Mouse (Mus musculus): ENCODE results near the gene Neurl2. TPM values are rescaled to one million over a fixed set of nuclear protein-coding genes. Genes with fewer than 3 reads are reported as not detected.

The Neurl2 gene
- polyA plus RNA-seq, 1 experiment from 2014 or later: 3.2 TPM

- Histone ChIP-seq H3K4me3 (ENCODE audit: low read depth, low read length) (no peak overlapping the region), H3K36me3 (ENCODE audit: control insufficient read depth, insufficient read depth, low read length) (no peaks in the 10 kb centered on the region; the same call in 1 of the 2 replicates), H3K4me2 (ENCODE audit: low read depth, low read length, severe bottlenecking) (no peak overlapping the region), H3K27ac (ENCODE audit: low read depth, low read length) (no peak overlapping the region), H3K9ac (ENCODE audit: low read length) (no peak overlapping the region), H3K27me3 (ENCODE audit: control insufficient read depth, insufficient read depth, low read length) (no peaks in the 10 kb centered on the region), H3K4me1 (replicated peaks; ENCODE audit: control insufficient read depth, insufficient read depth, low read length) (peaks cover 4% of the 10 kb centered on the region; the same call in 1 of the 2 replicates), H3K9me3 (ENCODE audit: control insufficient read depth, low read length) (no peaks in the 10 kb centered on the region)
- ATAC-seq (replicated peaks; ENCODE audit: low FRiP score) (no peak), DNase-seq (ENCODE audit: low spot score) (no peak)
- WGBS: 71% methylated on average over 5 of the region's 5 CpGs
Observed at GRCm38 (mm10) chr2:164817703-164818102, 15.6 kb downstream of the Neurl2 start.

GRCm38 (mm10) chr2:164817206-164817605 is 16.1 kb downstream of the Neurl2 start:
- ATAC-seq (replicated peaks; ENCODE audit: low FRiP score): no peak
- Histone ChIP-seq H3K27ac (ENCODE audit: low read depth, low read length) (no peak overlapping the region), H3K9me3 (ENCODE audit: control insufficient read depth, low read length) (no peaks in the 10 kb centered on the region), H3K9ac (ENCODE audit: low read length) (no peak overlapping the region), H3K4me3 (ENCODE audit: low read depth, low read length) (no peak overlapping the region), H3K4me2 (ENCODE audit: low read depth, low read length, severe bottlenecking) (no peak overlapping the region), H3K36me3 (ENCODE audit: control insufficient read depth, insufficient read depth, low read length) (no peaks in the 10 kb centered on the region; the same call in 1 of the 2 replicates), H3K27me3 (ENCODE audit: control insufficient read depth, insufficient read depth, low read length) (no peaks in the 10 kb centered on the region), H3K4me1 (replicated peaks; ENCODE audit: control insufficient read depth, insufficient read depth, low read length) (peaks cover under 1% of the 10 kb centered on the region; the same call in 1 of the 2 replicates)
- WGBS: 80% methylated on average over 6 of the region's 6 CpGs
- no peak for DNase-seq (ENCODE audit: low spot score)

GRCm38 (mm10) chr2:164815821-164816220 is 17.4 kb downstream of the Neurl2 start:
- no peaks in the 10 kb centered on the region for H3K9me3 ChIP-seq (ENCODE audit: control insufficient read depth, low read length)
- no peaks in the 10 kb centered on the region; the same call in 1 of the 2 replicates for H3K36me3 ChIP-seq (ENCODE audit: control insufficient read depth, insufficient read depth, low read length)
- H3K27ac ChIP-seq (ENCODE audit: low read depth, low read length): no peak overlapping the region
- no peak for DNase-seq (ENCODE audit: low spot score)
- H3K4me3 ChIP-seq (ENCODE audit: low read depth, low read length): no peak overlapping the region
- ATAC-seq (replicated peaks; ENCODE audit: low FRiP score): no peak
- 94% methylated on average over 8 of the region's 8 CpGs for WGBS
- no peak overlapping the region for H3K4me2 ChIP-seq (ENCODE audit: low read depth, low read length, severe bottlenecking)
- H3K9ac ChIP-seq (ENCODE audit: low read length): no peak overlapping the region
- no peaks in the 10 kb centered on the region for H3K27me3 ChIP-seq (ENCODE audit: control insufficient read depth, insufficient read depth, low read length)
- H3K4me1 ChIP-seq (replicated peaks; ENCODE audit: control insufficient read depth, insufficient read depth, low read length): no peaks in the 10 kb centered on the region

GRCm38 (mm10) chr2:164815348-164815747 is 17.9 kb downstream of the Neurl2 start:
- WGBS: 92% methylated on average over 5 of the region's 5 CpGs
- H3K4me1 ChIP-seq (replicated peaks; ENCODE audit: control insufficient read depth, insufficient read depth, low read length): no peaks in the 10 kb centered on the region
- no peak for ATAC-seq (replicated peaks; ENCODE audit: low FRiP score)

GRCm38 (mm10) chr2:164813557-164813956 is 19.7 kb downstream of the Neurl2 start:
- Histone ChIP-seq H3K9ac (ENCODE audit: low read length) (no peak overlapping the region), H3K27me3 (ENCODE audit: control insufficient read depth, insufficient read depth, low read length) (no peaks in the 10 kb centered on the region), H3K27ac (ENCODE audit: low read depth, low read length) (no peak overlapping the region), H3K4me3 (ENCODE audit: low read depth, low read length) (no peak overlapping the region), H3K36me3 (ENCODE audit: control insufficient read depth, insufficient read depth, low read length) (no peaks in the 10 kb centered on the region; the same call in 1 of the 2 replicates), H3K9me3 (ENCODE audit: control insufficient read depth, low read length) (no peaks in the 10 kb centered on the region), H3K4me1 (replicated peaks; ENCODE audit: control insufficient read depth, insufficient read depth, low read length) (no peaks in the 10 kb centered on the region), H3K4me2 (ENCODE audit: low read depth, low read length, severe bottlenecking) (no peak overlapping the region)
- DNase-seq (ENCODE audit: low spot score) (no peak), ATAC-seq (replicated peaks; ENCODE audit: low FRiP score) (no peak)
- 61% methylated on average over 2 of the region's 2 CpGs for WGBS

More at GRCm38 (mm10) chr2:164815348-164815747, 17.9 kb downstream of the Neurl2 start:
- H3K36me3 ChIP-seq (ENCODE audit: control insufficient read depth, insufficient read depth, low read length): no peaks in the 10 kb centered on the region; the same call in 1 of the 2 replicates
- H3K4me2 ChIP-seq (ENCODE audit: low read depth, low read length, severe bottlenecking): no peak overlapping the region
- no peak overlapping the region for H3K27ac ChIP-seq (ENCODE audit: low read depth, low read length)
- no peak overlapping the region for H3K9ac ChIP-seq (ENCODE audit: low read length)
- DNase-seq (ENCODE audit: low spot score): no peak
- no peaks in the 10 kb centered on the region for H3K9me3 ChIP-seq (ENCODE audit: control insufficient read depth, low read length)
- no peaks in the 10 kb centered on the region for H3K27me3 ChIP-seq (ENCODE audit: control insufficient read depth, insufficient read depth, low read length)
- H3K4me3 ChIP-seq (ENCODE audit: low read depth, low read length): no peak overlapping the region

- no peak overlapping the region for H3K27ac ChIP-seq (ENCODE audit: low read depth, low read length)
- DNase-seq (ENCODE audit: low spot score): no peak
- H3K9me3 ChIP-seq (ENCODE audit: control insufficient read depth, low read length): no peaks in the 10 kb centered on the region
- no peak for ATAC-seq (replicated peaks; ENCODE audit: low FRiP score)
- H3K27me3 ChIP-seq (ENCODE audit: control insufficient read depth, insufficient read depth, low read length): no peaks in the 10 kb centered on the region
- H3K9ac ChIP-seq (ENCODE audit: low read length): no peak overlapping the region
- H3K4me1 ChIP-seq (replicated peaks; ENCODE audit: control insufficient read depth, insufficient read depth, low read length): peaks cover 5% of the 10 kb centered on the region; the same call in 1 of the 2 replicates
- H3K4me3 ChIP-seq (ENCODE audit: low read depth, low read length): no peak overlapping the region
- no peaks in the 10 kb centered on the region for H3K36me3 ChIP-seq (ENCODE audit: control insufficient read depth, insufficient read depth, low read length)
- no peak overlapping the region for H3K4me2 ChIP-seq (ENCODE audit: low read depth, low read length, severe bottlenecking)
- WGBS: 90% methylated on average over 7 of the region's 7 CpGs
Observed at GRCm38 (mm10) chr2:164806614-164807013, 26.6 kb downstream of the Neurl2 start.

- ATAC-seq (replicated peaks; ENCODE audit: low FRiP score): peak; percentile 57
- 3% methylated on average over 21 of the region's 21 CpGs for WGBS
Observed at GRCm38 (mm10) chr2:164805332-164805718, 27.9 kb downstream of the Neurl2 start.

GRCm38 (mm10) chr2:164804533-164805331 is 28.5 kb downstream of the Neurl2 start, which contains the start of the genes Acot8 and Zswim3:
Gene Acot8, minus strand, starts transcription at chr2:164804882.
Gene Zswim3, plus strand, starts transcription at chr2:164805098.
- under 1% methylated on average over 47 of the region's 47 CpGs for WGBS
- Histone ChIP-seq H3K4me1 (replicated peaks; ENCODE audit: control insufficient read depth, insufficient read depth, low read length) (peaks cover 5% of the 10 kb centered on the region; the same call in 1 of the 2 replicates), H3K9ac (ENCODE audit: low read length) (peak within 1 kb of the TSS; percentile 76), H3K27ac (ENCODE audit: low read depth, low read length) (no peak within 1 kb of the TSS), H3K36me3 (ENCODE audit: control insufficient read depth, insufficient read depth, low read length) (no peaks in the 10 kb centered on the region; the same call in 1 of the 2 replicates), H3K9me3 (ENCODE audit: control insufficient read depth, low read length) (no peaks in the 10 kb centered on the region), H3K4me2 (ENCODE audit: low read depth, low read length, severe bottlenecking) (peak within 1 kb of the TSS; percentile 64), H3K4me3 (ENCODE audit: low read depth, low read length) (peak within 1 kb of the TSS; percentile 80), H3K27me3 (ENCODE audit: control insufficient read depth, insufficient read depth, low read length) (no peaks in the 10 kb centered on the region)
- DNase-seq (ENCODE audit: low spot score) (peak; percentile 96), ATAC-seq (replicated peaks; ENCODE audit: low FRiP score) (peak; percentile 98)

More at GRCm38 (mm10) chr2:164805332-164805718, 27.9 kb downstream of the Neurl2 start:
- peak overlapping the region; percentile 71 for H3K9ac ChIP-seq (ENCODE audit: low read length)
- H3K27me3 ChIP-seq (ENCODE audit: control insufficient read depth, insufficient read depth, low read length): no peaks in the 10 kb centered on the region
- no peaks in the 10 kb centered on the region for H3K9me3 ChIP-seq (ENCODE audit: control insufficient read depth, low read length)
- peaks cover 5% of the 10 kb centered on the region; the same call in 1 of the 2 replicates for H3K4me1 ChIP-seq (replicated peaks; ENCODE audit: control insufficient read depth, insufficient read depth, low read length)
- peak overlapping the region; percentile 64 for H3K4me2 ChIP-seq (ENCODE audit: low read depth, low read length, severe bottlenecking)
- peak overlapping the region; percentile 80 for H3K4me3 ChIP-seq (ENCODE audit: low read depth, low read length)
- DNase-seq (ENCODE audit: low spot score): peak; percentile 73
- H3K36me3 ChIP-seq (ENCODE audit: control insufficient read depth, insufficient read depth, low read length): no peaks in the 10 kb centered on the region; the same call in 1 of the 2 replicates
- no peak overlapping the region for H3K27ac ChIP-seq (ENCODE audit: low read depth, low read length)
